Mouse (Mus musculus) Patski (cell line): Measurements from ENCODE around the gene Barhl1. TPM values are rescaled to one million over a fixed set of nuclear protein-coding genes. Genes with fewer than 3 reads are reported as not detected.
A peak's percentile ranks its signal among the peaks of the same experiment; 100 is the strongest.

ENCODE experiments used
- ATAC-seq: fragments of 100-300 bp; one replicate; pipeline ENCODE4 v1.8.0; 2021
- CTCF ChIA-PET: fragments of 350-600 bp; sonication (Branson Sonifier 250); formaldehyde crosslinking; loops from one replicate; lab custom pipeline; 2022; ENCODE audit warnings: inconsistent platforms; lab: Charles Lee
- POLR2A ChIA-PET: fragments of 350-600 bp; sonication (Branson Sonifier 250); formaldehyde crosslinking; loops from one replicate; lab custom pipeline; 2022; ENCODE audit warnings: antibody characterized with exemption, inconsistent platforms; lab: Charles Lee
- DNase-seq: peaks from one replicate; pipeline ENCODE4 v3.0.0-alpha.2; 2011; ENCODE audit warnings: low read depth, low spot score
- H3K27me3 ChIP-seq: fragments of 371-371 bp; one replicate; pipeline ENCODE4 v1.5.1; 2021
- CTCF ChIP-seq: fragments of 100-300 bp; IDR thresholded peaks from one replicate; pipeline ENCODE4 v1.5.1; 2021
- in situ Hi-C: fragments of 300-500 bp; cut with MboI; formaldehyde crosslinking; loops from 3 replicates; pipeline ENCODE4 v1.11.1; 2018; ENCODE audit warnings: low pct_unique_long_range_greater_than_20kb, mixed read lengths
- polyA plus RNA-seq: library from polyadenylated mRNA; unstranded; gene quantifications from one replicate; pipeline ENCODE4 v1.2.3, GENCODE M21; 2021

Barhl1 gene
- polyA plus RNA-seq, 1 experiment from 2014 or later: 0.04 TPM

DNA sequence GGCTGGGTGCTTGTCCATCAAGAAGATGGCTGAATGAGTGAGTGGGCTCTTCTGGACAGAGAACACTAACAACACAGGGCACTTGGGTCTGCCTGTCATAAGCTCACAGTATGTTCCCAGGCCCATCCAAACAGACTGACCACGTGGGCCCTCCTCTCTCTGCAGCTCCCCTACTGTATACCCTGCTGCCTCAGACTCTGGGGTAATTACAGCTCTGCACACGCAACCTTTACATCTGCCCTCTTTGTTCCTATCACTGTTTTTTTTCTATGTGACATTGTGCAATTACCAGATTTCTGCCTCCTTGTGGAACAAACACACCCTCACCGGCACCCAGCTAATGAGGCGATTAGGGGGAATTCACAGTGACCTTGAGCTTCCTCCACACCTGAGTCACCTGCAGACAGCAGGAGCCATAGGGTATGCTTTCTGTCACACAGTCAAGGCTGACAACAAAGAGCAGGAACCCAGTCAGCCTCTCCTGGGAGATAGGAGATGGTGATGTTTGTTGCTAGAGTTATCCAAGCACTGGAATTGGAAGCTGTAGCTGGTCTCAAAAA lies 19.0 kb downstream of the Barhl1 start:
- no peak for DNase-seq
- TF ChIP-seq CTCF: no peak
- CTCF ChIA-PET: no interaction called here
- ATAC-seq: no peak
- in situ Hi-C loops: no loop called here
- POLR2A ChIA-PET: interaction anchor here (1.4 kb wide), 1 partner anchor 39 kb away, joined by 3 read pairs; no protein-coding TSS in a partner anchor
- no peaks in the 10 kb centered on the region for H3K27me3 ChIP-seq

DNA sequence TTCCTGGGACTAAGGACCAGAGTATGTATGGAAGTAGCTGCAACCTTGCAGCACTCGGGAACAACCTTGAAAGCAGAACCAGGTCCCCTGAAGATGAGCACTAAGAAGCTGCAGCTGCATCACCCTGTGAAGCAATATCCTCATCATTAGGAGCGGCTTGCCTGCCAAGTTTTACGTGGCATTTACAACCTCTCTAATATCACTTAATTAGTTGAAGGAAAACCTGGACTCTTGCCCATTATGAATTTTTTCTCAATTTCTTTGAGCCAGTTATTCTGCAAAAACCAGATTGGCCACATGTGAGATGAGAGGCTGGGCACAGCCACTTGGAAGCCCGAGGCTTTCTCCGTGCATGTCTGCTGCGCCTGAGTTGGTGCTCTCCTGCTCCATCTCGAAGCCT lies 20.6 kb downstream of the Barhl1 start:
- POLR2A ChIA-PET: interaction anchor here (1.3 kb wide), 1 partner anchor 11 kb away, joined by 5 read pairs; no protein-coding TSS in a partner anchor
- CTCF ChIA-PET: no interaction called here
- ATAC-seq (no peak), DNase-seq (no peak)
- in situ Hi-C loops: no loop called here
- TF ChIP-seq CTCF: no peak
- H3K27me3 ChIP-seq: no peaks in the 10 kb centered on the region

DNA sequence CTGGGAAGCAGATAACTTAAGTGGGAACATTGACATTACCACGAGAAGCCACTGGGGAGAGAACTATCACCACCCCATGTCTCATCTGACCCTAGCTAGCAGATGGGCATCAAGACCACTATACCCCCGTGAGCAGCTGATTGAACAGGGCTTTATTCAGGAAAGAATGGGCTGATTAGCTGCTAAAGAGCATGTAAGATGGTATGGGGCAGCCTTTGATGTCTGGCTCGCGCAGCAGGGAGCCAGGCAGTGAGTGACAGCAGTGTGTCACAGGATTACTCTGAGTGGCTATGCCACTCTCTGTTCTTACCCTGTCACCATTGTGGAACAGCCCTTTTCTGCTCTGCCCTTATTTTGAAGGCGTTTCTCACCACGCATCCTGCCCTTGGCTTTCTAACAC lies 22.9 kb downstream of the Barhl1 start:
- CTCF ChIA-PET: interaction anchor here (1.1 kb wide), 1 partner anchor 38 kb away, joined by 3 read pairs; no protein-coding TSS in a partner anchor
- POLR2A ChIA-PET: no interaction called here
- no peaks in the 10 kb centered on the region for H3K27me3 ChIP-seq
- in situ Hi-C loops: no loop called here
- no peak for TF ChIP-seq CTCF
- DNase-seq (no peak), ATAC-seq (no peak)

DNA sequence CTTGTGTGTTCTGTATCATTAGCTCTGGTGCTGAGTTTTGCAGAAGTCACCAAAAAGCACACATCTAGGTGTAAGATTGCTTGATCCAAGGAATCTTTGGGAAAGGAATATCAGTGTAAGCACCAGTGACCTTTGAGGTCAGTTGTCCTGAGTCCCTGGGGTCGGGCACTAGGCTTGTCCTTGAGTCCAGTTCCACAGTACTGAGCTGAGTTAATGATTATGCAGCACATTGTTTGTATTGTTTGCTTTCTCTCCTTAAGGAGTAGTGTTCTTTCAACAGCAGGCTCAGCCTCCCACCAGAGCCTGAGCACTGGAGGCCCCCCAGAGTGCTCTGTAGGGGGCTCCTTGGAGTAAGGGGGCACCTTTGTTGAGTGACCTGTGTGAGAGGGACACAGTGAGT lies 23.7 kb downstream of the Barhl1 start:
- ChIA-PET CTCF (interaction anchor here (1.1 kb wide), 1 partner anchor 37 kb away, joined by 3 read pairs; no protein-coding TSS in a partner anchor), POLR2A (no interaction called here)
- in situ Hi-C loops: no loop called here
- ATAC-seq: no peak
- TF ChIP-seq CTCF: no peak
- no peak for DNase-seq
- no peaks in the 10 kb centered on the region for H3K27me3 ChIP-seq

DNA sequence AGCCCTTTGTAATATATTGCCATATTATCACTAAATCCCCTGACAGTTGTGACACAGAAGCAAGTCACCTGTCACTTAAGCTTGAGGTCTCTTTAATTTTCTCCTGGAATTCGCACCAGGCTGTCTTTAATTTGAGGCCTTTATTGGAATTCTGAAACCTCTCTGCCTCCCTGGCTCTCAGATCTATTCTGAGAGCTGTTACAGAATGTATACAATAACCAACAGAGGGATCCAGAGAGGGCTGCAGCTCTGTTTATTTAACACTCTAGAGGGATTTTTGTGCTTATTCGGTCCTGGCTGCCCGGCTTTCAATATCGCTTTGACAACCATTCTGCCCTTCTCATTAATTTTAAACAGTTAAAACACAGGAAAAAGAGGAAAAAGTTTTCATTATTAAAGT lies 31.6 kb downstream of the Barhl1 start:
- in situ Hi-C loops: no loop called here
- ChIA-PET POLR2A (interaction anchor here (1.3 kb wide), 1 partner anchor 10 kb away, joined by 5 read pairs; no protein-coding TSS in a partner anchor), CTCF (no interaction called here)
- TF ChIP-seq CTCF: no peak
- no peaks in the 10 kb centered on the region for H3K27me3 ChIP-seq
- ATAC-seq: no peak
- no peak for DNase-seq

DNA sequence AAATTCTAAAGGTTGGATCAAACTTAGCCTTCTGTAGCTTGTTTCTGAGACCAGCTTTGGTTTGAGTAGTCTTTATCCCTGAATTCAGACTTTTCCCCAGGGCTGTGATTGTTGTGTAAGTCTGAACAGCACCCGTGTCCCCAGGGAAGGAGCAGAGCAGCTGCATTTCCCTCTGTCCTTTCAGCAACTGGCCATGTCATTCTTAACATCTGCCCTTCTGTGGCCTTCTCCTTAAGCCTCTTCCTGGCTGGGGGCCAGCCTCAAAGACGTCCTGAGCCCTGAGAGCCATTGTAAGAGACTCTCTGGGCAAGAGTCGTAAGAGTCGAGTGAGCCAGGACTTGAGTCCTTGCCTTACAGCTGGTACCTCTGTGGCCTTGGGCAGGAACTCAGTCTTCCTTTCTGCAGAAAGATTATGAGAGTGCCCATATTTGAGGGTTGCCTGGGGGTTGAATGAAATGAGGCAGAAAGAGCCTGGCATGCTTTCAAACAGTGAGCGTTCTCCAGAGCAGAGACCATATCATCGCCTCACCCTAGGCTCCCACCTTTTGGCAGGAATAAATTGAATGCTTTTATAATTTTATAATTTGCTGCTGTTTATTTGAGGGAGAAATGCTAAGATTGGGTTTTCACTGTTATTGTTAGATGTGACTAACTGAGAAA lies 33.5 kb downstream of the Barhl1 start:
- in situ Hi-C loops: no loop called here
- DNase-seq (peak; percentile 42), ATAC-seq (peak; percentile 60)
- no peak for TF ChIP-seq CTCF
- POLR2A ChIA-PET: interaction anchor here (0.6 kb wide), 1 partner anchor 37 kb away, joined by 4 read pairs; no protein-coding TSS in a partner anchor
- no peaks in the 10 kb centered on the region for H3K27me3 ChIP-seq
- CTCF ChIA-PET: no interaction called here

DNA sequence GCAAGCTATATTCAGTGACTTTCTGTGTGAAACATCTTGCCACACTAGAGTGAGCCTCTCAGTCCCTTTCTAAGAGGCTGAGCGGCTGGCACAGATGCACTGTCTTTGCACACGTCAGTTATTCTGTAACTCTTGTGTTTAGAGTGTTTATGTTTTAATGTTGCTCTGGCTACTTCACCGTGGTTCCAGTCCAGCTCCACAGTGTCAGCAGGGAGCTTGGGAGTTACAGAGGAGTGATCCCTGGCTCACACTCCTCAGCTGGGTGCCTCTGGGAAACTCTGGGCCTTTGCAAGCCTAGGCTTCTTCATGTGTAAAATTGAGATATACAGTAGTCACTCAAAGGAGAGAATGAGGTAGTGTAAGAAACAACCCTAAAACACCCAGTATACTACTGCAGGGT lies 34.4 kb downstream of the Barhl1 start:
- CTCF ChIA-PET: no interaction called here
- POLR2A ChIA-PET: no interaction called here
- peak; percentile 74 for ATAC-seq
- no peak for TF ChIP-seq CTCF
- no peaks in the 10 kb centered on the region for H3K27me3 ChIP-seq
- in situ Hi-C loops: no loop called here
- peak; percentile 54 for DNase-seq

DNA sequence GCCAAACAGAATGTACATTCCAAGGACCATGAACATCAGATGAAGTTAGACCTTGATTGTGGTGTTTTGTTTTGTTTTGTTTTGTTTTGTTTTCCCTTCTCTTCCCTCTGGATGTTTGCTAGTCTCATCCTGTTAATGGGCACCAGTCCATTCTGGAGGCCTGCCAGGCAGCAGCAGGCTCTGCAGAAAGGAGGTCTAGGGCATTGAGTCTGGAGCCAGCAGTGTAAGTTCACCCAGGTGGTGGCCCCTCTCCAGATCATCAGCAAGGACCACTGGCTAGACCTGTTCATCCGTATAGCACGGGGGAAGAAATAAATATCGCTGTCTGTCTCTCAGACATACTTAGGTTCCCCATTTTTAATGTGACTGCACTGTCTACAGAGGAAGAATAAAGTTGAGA lies 35.2 kb downstream of the Barhl1 start:
- no peak for ATAC-seq
- in situ Hi-C loops: no loop called here
- no peaks in the 10 kb centered on the region for H3K27me3 ChIP-seq
- POLR2A ChIA-PET: no interaction called here
- CTCF ChIA-PET: no interaction called here
- DNase-seq: no peak
- no peak for TF ChIP-seq CTCF

DNA sequence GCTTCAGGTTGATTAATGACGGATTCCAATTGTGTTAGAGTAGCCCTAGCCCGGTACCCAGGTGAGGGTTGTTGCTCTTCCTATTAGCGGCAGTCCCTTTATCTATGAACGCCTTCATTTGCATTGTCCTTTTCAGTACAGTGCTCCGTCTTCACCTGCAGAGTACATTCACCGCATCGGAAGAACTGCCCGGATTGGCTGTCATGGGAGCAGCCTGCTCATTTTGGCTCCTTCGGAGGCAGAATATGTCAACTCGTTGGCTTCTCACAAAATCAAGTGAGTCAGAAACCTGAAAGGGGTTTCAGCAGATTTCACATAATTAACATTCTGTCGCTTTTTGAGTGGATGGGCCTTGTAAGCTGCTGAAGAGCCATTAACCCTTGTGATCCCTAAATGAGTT lies 40.9 kb downstream of the Barhl1 start:
- TF ChIP-seq CTCF: no peak
- POLR2A ChIA-PET: no interaction called here
- CTCF ChIA-PET: no interaction called here
- in situ Hi-C loops: no loop called here
- DNase-seq (no peak), ATAC-seq (no peak)
- H3K27me3 ChIP-seq: no peaks in the 10 kb centered on the region

DNA sequence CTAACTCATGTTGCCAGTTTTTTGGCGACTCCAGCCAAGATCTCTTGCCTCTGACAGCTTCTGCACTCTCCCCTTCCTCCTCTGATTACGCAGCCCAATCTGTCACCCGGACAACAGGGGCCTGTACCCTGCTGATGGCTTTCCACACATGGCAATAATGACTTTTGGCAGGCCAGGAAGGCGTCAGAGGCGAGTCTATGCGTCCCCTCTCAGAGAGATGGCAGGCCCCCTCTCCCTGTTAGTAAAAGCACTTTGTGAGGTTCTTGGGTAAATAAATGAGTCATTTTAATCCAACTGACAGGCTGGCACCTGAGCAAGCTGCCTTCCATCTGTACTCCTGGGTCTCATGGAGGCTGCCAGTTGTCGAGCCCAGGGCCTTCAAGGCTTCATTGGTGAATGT lies 49.0 kb downstream of the Barhl1 start:
- H3K27me3 ChIP-seq: no peaks in the 10 kb centered on the region
- TF ChIP-seq CTCF: no peak
- in situ Hi-C loops: no loop called here
- DNase-seq: no peak
- no peak for ATAC-seq
- CTCF ChIA-PET: no interaction called here
- POLR2A ChIA-PET: no interaction called here

DNA sequence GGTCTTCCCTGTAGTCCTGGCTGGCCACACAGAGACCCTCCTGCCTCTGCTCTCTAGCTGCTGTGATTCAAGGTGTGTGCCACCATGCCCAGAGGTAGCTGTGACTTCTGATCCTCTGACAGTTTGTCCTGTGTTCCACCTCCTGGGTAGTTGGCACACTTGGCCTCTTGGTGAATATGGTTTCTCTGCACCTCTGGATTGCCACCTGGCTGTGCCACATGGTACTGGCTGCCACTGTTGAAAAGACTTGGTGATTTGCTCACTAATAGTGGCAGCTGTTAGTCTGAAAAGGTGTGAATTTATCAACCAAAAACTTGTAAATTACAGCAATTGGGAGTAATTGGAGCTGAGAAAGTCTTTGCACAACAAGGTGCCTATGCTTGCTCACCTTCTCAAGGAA lies 52.6 kb downstream of the Barhl1 start:
- ChIA-PET CTCF (no interaction called here), POLR2A (interaction anchor here (0.6 kb wide), 1 partner anchor 847 kb away, joined by 5 read pairs; no protein-coding TSS in a partner anchor)
- no peak for ATAC-seq
- H3K27me3 ChIP-seq: no peaks in the 10 kb centered on the region
- DNase-seq: no peak
- in situ Hi-C loops: no loop called here
- no peak for TF ChIP-seq CTCF
